Mouse (Mus musculus) natural killer cell, adult 2 months (primary cell): ENCODE results near the gene Gm28047.
A peak's percentile ranks its signal among the peaks of the same experiment; 100 is the strongest.

Source experiments
- DNase-seq, 2 experiments: peaks; one replicate each; pipeline ENCODE4 v3.0.0; 2022; ENCODE audit warnings: low spot score in 2 of 2

Gene Gm28047

GRCm38 (mm10) chr15:102516293-102516692, 108.6 kb downstream of the Gm28047 start:
- no peak for DNase-seq

DNA sequence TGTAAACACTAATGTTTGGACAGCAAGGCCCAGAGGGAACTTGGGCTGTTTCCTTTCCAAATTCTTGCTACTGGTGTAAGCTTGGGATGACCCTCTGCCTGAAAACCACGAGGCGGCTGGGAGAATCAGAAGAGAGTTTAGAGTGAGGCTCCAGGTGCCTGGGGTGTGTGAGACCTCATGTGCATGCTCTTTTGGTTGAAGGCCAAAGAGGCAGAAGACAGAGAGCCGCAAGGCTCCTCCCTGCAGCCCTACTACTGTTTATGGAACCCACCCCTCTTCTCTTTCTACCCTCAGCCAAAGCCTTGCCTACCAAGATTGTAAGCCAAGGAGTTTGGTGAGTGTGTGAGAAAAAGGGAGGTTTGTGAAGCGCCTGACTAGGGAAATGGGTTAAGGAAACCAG, 109.1 kb downstream of the Gm28047 start:
- DNase-seq = no peak

DNA sequence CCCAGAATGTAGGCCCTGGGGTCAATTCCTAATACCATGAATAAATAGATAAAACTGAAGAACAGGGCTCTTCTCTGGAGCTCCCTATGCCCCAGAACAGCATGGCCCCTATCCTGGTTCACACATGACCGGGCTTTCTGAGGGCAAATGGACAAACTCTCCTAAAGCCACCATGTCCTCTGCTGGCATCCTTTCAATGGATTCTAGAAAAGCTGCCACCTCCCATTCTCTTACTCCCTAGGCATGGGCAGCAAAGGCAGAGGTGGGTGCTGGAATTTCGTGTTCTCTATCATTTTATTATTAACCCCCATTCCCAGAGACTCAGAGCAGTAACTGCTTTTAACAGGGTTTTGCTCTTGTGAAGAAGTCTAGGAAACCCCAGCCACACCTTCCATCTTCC, 109.6 kb downstream of the Gm28047 start:
- DNase-seq = no peak

DNA sequence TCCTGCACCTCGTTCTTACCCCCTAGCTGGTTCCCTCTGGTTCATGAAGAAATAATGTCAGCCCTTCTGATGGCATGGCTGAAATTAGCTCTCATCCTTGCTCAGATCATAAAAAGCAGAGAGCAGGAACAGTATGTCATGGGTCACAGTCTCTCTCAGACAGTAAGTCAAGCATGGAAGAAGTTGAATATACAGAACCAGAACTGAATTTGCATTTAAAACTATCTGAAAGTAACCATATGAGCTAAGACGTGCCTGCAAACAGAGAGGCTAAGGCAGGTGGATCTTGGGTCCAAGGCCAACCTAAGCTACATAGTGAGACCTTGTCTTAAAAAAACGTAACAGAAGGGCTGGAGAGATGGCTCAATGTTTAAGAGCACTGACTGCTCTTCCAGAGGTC, 111.9 kb downstream of the Gm28047 start:
- no peak for DNase-seq

DNA sequence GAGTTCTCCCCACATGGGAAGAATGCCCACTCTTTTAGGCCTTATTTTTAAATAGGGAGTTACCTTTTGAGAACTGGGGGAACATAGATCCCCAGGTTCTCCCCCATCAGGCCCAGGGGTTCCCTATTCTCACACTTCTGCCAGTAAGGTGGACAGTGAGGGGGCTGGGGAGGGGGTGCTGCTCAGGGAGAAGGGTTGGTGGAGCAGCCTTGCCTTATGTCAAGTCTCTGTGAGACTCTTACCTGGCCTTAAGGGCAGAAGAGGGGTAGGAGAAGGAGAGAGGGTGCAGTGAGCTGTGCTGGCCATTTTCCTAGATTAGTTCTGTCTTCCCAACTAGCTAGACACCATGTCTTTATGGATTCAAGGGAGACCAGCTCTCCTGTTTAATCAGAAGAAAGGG, 112.4 kb downstream of the Gm28047 start:
- no peak for DNase-seq

- DNase-seq = no peak
These were observed 112.9 kb downstream of the Gm28047 start for GRCm38 (mm10) chr15:102512010-102512409.

GRCm38 (mm10) chr15:102511285-102511833, 113.5 kb downstream of the Gm28047 start:
- no peak for DNase-seq

DNA sequence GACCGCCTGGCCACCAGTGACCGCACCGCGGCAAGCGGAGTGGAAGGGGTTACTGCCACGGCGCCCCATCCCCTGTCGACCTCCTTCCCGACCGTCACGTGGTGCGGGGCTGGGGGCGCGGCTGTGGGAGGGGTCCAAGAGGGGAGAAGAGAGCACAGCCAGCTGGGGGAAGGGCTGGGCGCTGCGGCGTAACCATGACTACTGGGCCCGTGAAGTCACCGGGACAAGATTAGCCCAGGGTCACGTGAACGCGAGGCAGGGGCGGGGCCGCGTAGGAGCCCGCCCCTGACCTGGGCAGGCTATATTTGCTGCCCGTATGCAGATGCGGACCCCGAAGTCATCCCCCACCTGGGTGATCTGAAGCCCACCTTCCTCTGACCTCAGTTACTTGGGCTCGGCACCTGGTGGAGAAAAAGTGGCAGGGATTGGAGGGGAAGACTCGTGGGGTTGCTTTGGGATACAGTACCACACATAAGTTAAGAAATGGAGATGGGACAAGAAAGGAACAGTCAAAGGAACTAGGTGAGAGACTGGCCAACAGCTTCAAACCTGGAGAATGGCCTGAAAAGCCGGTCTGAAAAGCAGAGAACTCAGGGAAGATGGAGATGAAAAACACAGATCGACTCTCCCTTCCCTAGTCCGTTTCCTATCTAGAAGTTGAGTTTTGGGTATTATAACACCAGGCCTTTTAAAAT, 114.1 kb downstream of the Gm28047 start:
- peak; percentile 57 to 78 for DNase-seq

GRCm38 (mm10) chr15:102510110-102510509, 114.8 kb downstream of the Gm28047 start:
- DNase-seq = no peak

- no peak for DNase-seq
These were observed 116.5 kb downstream of the Gm28047 start for GRCm38 (mm10) chr15:102508336-102508735.

GRCm38 (mm10) chr15:102507561-102507960, 117.3 kb downstream of the Gm28047 start:
- DNase-seq = no peak

DNA sequence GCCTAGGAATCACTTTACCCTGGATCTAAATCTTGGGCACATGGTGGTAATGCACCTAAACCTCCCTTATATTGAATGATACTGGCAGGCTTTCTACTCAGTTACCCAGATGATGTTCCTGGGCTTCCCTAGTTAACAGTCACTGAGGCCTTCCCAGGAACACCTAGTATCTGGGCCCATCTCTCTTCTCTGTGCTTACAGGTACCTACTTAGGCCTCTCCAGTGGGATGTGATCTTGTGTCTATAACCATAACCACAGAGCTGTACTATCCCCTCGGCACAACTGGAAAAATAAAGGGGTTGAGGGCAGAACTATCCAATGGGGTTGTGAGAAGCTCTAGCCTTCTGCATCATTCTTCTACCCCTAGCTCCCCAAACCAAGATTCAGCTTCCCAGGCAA, 118.0 kb downstream of the Gm28047 start:
- DNase-seq = no peak

GRCm38 (mm10) chr15:102506464-102506830, 118.4 kb downstream of the Gm28047 start:
- no peak for DNase-seq

- no peak for DNase-seq
These were observed 119.0 kb downstream of the Gm28047 start for GRCm38 (mm10) chr15:102505770-102506463.

GRCm38 (mm10) chr15:102505073-102505769, 119.6 kb downstream of the Gm28047 start:
- no peak for DNase-seq

GRCm38 (mm10) chr15:102503924-102504782, 120.7 kb downstream of the Gm28047 start:
- no peak for DNase-seq

GRCm38 (mm10) chr15:102503447-102503846, 121.4 kb downstream of the Gm28047 start, which contains the start of gene Gm10337:
Gm10337 (plus strand) TSS chr15:102503722.
- DNase-seq = no peak

GRCm38 (mm10) chr15:102502254-102502840, 122.5 kb downstream of the Gm28047 start:
- no peak for DNase-seq

GRCm38 (mm10) chr15:102501084-102501814, 123.6 kb downstream of the Gm28047 start:
- no peak for DNase-seq

DNA sequence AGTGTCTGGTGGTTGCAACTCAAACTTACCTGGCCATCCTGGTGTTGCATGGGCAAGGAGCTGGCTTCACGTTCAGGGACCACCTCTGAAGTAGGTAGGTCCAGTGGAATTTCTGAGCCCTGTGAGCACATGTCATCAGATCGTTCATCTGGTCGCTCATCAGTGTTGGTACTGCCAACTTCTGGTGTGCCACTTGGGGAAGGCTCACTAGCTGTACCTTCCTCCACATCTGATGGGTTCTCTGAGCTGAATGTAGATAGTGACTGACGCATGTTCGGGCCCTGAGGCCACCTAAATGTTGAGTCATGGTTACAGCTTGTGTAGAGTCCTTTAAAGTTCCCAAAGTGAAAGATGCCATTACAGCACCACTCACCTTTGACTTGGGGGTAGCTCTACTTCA, 124.4 kb downstream of the Gm28047 start:
- DNase-seq = no peak
